Comparison of ENCODE assay signal across 10 mouse cellular contexts in genomic region chr7:127361449-127361848, GRCm38 (mm10). TPM values are rescaled to one million over a fixed set of nuclear protein-coding genes. Genes with fewer than 3 reads are reported as not detected.
DNase-seq lines count a peak whose midpoint lies in the region; ATAC-seq and TF ChIP-seq lines count a peak whose summit lies in the region.
"Had no signal": no experiment of that assay in that cellular context is flagged by ENCODE, and none has a peak within 500 bp of the region (broad histone marks: within the 10 kb centered on the region; RNA-seq: fewer than 3 reads in every experiment).

No protein-coding gene starts in this region.

- no peaks in the 10 kb centered on the region for H3K9me3 ChIP-seq in lung, embryonic 16.5 days (ENCODE audit: control insufficient read depth, low read length)
- no peaks in the 10 kb centered on the region for H3K9me3 ChIP-seq in lung, postnatal 0 days (ENCODE audit: low read length)
- H3K9me3 ChIP-seq: hindbrain, embryonic 15.5 days had no signal

- TF ChIP-seq CTCF in lung, postnatal 0 days (IDR thresholded peaks at IDR 0.05): no peak
- TF ChIP-seq CTCF in small intestine, adult 2 months (IDR thresholded peaks at IDR 0.05; ENCODE audit: extremely low read depth, insufficient read length, insufficient replicate concordance, low read depth, low read length): no peak

- 30% methylated on average over 13 of the region's 13 CpGs for WGBS in lung, embryonic 16.5 days
- WGBS in lung, postnatal 0 days: 43% methylated on average over 10 of the region's 13 CpGs
- WGBS in small intestine, adult 2 months: 12% methylated on average over 13 of the region's 13 CpGs

- no peak for TF ChIP-seq EP300 in lung, postnatal 0 days (IDR thresholded peaks at IDR 0.05)

- H3K4me3 ChIP-seq in lung, embryonic 16.5 days (ENCODE audit: low read length): no peak overlapping the region
- no peak overlapping the region for H3K4me3 ChIP-seq in lung, postnatal 0 days (ENCODE audit: low read depth, low read length)
- H3K4me3 ChIP-seq in small intestine, adult 2 months (ENCODE audit: low read depth, low read length): peak overlapping the region; percentile 30
- H3K4me3 ChIP-seq: hindbrain, embryonic 15.5 days had no signal

- peaks cover 4% of the 10 kb centered on the region; the same call in 1 of the 2 replicates for H3K4me1 ChIP-seq in lung, embryonic 16.5 days (replicated peaks; ENCODE audit: control insufficient read depth, insufficient read depth, low read length)
- peaks cover 5% of the 10 kb centered on the region; the same call in 1 of the 2 replicates for H3K4me1 ChIP-seq in lung, postnatal 0 days (ENCODE audit: insufficient read depth, low read depth, low read length)
- H3K4me1 ChIP-seq in small intestine, adult 2 months (ENCODE audit: control insufficient read depth, insufficient read depth, insufficient read length, low read length): peaks cover 22% of the 10 kb centered on the region

- peak; percentile 26 for ATAC-seq in lung, embryonic 16.5 days (ENCODE audit: low read depth)
- ATAC-seq in lung, postnatal 0 days: no peak

- no peak overlapping the region for H3K27ac ChIP-seq in lung, embryonic 16.5 days (ENCODE audit: low read length)
- no peak overlapping the region for H3K27ac ChIP-seq in lung, postnatal 0 days (ENCODE audit: low read length)
- peak overlapping the region; percentile 85 for H3K27ac ChIP-seq in small intestine, adult 2 months (ENCODE audit: insufficient read depth, low read depth, low read length)
- H3K27ac ChIP-seq: hindbrain, embryonic 15.5 days had no signal

- no peak overlapping the region for H3K4me2 ChIP-seq in lung, embryonic 16.5 days (ENCODE audit: low read depth, low read length)
- H3K4me2 ChIP-seq in lung, postnatal 0 days (replicated peaks; ENCODE audit: low read depth, low read length): no peak overlapping the region
- H3K4me2 ChIP-seq: hindbrain, embryonic 15.5 days had no signal

- H3K36me3 ChIP-seq in lung, embryonic 16.5 days (ENCODE audit: control insufficient read depth, insufficient read depth, low read length): no peaks in the 10 kb centered on the region
- no peaks in the 10 kb centered on the region for H3K36me3 ChIP-seq in lung, postnatal 0 days (ENCODE audit: insufficient read depth, low read length)
- no peaks in the 10 kb centered on the region for H3K36me3 ChIP-seq in small intestine, adult 2 months (ENCODE audit: control insufficient read depth, insufficient read depth, low read length)
- H3K36me3 ChIP-seq: hindbrain, embryonic 15.5 days had no signal

- DNase-seq in cerebellum, adult 8-10 months: peak; percentile 34
- no peak for DNase-seq in cerebellum, postnatal 36 days
- DNase-seq in lung, postnatal 0 days (ENCODE audit: low spot score): no peak
- DNase-seq in kidney, postnatal 14 days: peak; percentile 49
- no peak for DNase-seq in B cell, adult 2 months
- no peak for DNase-seq in left cerebral cortex, adult 11 months (ENCODE audit: low spot score)
- DNase-seq: thymus, postnatal 25 days had no signal

- no peak for TF ChIP-seq POLR2A in small intestine, adult 2 months (IDR thresholded peaks at IDR 0.05; ENCODE audit: low read depth, low read length)

- H3K27me3 ChIP-seq in lung, embryonic 16.5 days (ENCODE audit: control insufficient read depth, insufficient read depth, low read depth, low read length): peaks cover 3% of the 10 kb centered on the region; the same call in 1 of the 2 replicates
- no peaks in the 10 kb centered on the region; the same call in 1 of the 2 replicates for H3K27me3 ChIP-seq in lung, postnatal 0 days (replicated peaks; ENCODE audit: insufficient read depth, low read length)
- H3K27me3 ChIP-seq in small intestine, adult 2 months (ENCODE audit: control insufficient read depth, insufficient read depth, low read length): no peaks in the 10 kb centered on the region

- H3K9ac ChIP-seq in lung, embryonic 16.5 days (ENCODE audit: low read length): no peak overlapping the region
- H3K9ac ChIP-seq in lung, postnatal 0 days (replicated peaks; ENCODE audit: low read depth): no peak overlapping the region
- H3K9ac ChIP-seq: hindbrain, embryonic 15.5 days had no signal

RNA-seq across cellular contexts. Expression of gene Zfp747, which starts 14.4 kb away (rescaled TPM):
- polyA plus RNA-seq in lung, embryonic 16.5 days (2015; fragmentation: Nextera tagmentation; extraction: Ambion mirVana): 8.4 and 9.9 TPM in 2 replicates
- polyA plus RNA-seq in lung, postnatal 0 days (2015; fragmentation: Nextera tagmentation; extraction: Ambion mirVana): 7.3 and 7.9 TPM in 2 replicates
- 15.0 and 35.5 TPM in 2 replicates for polyA plus RNA-seq in small intestine, adult 2 months (2012; rRNA removed)

RNA-seq across cellular contexts. Expression of gene Zfp768, which starts 16.1 kb away (rescaled TPM):
- polyA plus RNA-seq in lung, embryonic 16.5 days (2015; fragmentation: Nextera tagmentation; extraction: Ambion mirVana): 15.1 and 17.6 TPM in 2 replicates
- polyA plus RNA-seq in lung, postnatal 0 days (2015; fragmentation: Nextera tagmentation; extraction: Ambion mirVana): 12.5 and 12.8 TPM in 2 replicates
- 27.3 and 47.4 TPM in 2 replicates for polyA plus RNA-seq in small intestine, adult 2 months (2012; rRNA removed)

RNA-seq across cellular contexts. Expression of gene 9130019O22Rik, which starts 25.5 kb away (rescaled TPM):
- polyA plus RNA-seq in lung, embryonic 16.5 days (2015; fragmentation: Nextera tagmentation; extraction: Ambion mirVana): 7.3 and 8.0 TPM in 2 replicates
- 4.7 and 5.4 TPM in 2 replicates for polyA plus RNA-seq in lung, postnatal 0 days (2015; fragmentation: Nextera tagmentation; extraction: Ambion mirVana)
- 4.5 and 7.3 TPM in 2 replicates for polyA plus RNA-seq in small intestine, adult 2 months (2012; rRNA removed)

RNA-seq across cellular contexts. Expression of gene E430018J23Rik, which starts 32.0 kb away (rescaled TPM):
- 5.7 and 6.6 TPM in 2 replicates for polyA plus RNA-seq in lung, embryonic 16.5 days (2015; fragmentation: Nextera tagmentation; extraction: Ambion mirVana)
- polyA plus RNA-seq in lung, postnatal 0 days (2015; fragmentation: Nextera tagmentation; extraction: Ambion mirVana): 3.7 and 4.6 TPM in 2 replicates
- 6.5 and 12.8 TPM in 2 replicates for polyA plus RNA-seq in small intestine, adult 2 months (2012; rRNA removed)

RNA-seq across cellular contexts. Expression of gene Zfp764, which starts 45.2 kb away (rescaled TPM):
- polyA plus RNA-seq in lung, embryonic 16.5 days (2015; fragmentation: Nextera tagmentation; extraction: Ambion mirVana): 9.1 and 9.3 TPM in 2 replicates
- 6.0 and 6.7 TPM in 2 replicates for polyA plus RNA-seq in lung, postnatal 0 days (2015; fragmentation: Nextera tagmentation; extraction: Ambion mirVana)
- 3.5 and 5.8 TPM in 2 replicates for polyA plus RNA-seq in small intestine, adult 2 months (2012; rRNA removed)

Comparison
In these comparisons a context has a peak if more than half of its experiments do, and no peak if none do; other contexts are left out.
1. DNase-seq: peak in cerebellum, adult 8-10 months (single experiment) and kidney, postnatal 14 days (single experiment); none in cerebellum, postnatal 36 days (0 of 2), lung, postnatal 0 days (single experiment), B cell, adult 2 months (0 of 2) and left cerebral cortex, adult 11 months (single experiment).